Mouse (Mus musculus): Measurements from ENCODE around the gene Ppp3cb. TPM values are rescaled to one million over a fixed set of nuclear protein-coding genes. Genes with fewer than 3 reads are reported as not detected.
"Not testable (repeated sequence)": the region's sequence is repeated elsewhere in the genome, so short reads cannot be mapped to it uniquely, and the experiment has no call there.

Gene Ppp3cb
- total RNA-seq (2015; ENCODE audit: low replicate concordance) (114 and 134 TPM in 2 replicates), total RNA-seq (2017; ENCODE audit: low replicate concordance) (72.4 and 84.6 TPM in 2 replicates)

- ATAC-seq (replicated peaks; ENCODE audit: low FRiP score, poor library complexity, severe bottlenecking): peak; percentile 69
These were observed at the start of gene Ppp3cb for GRCm38 (mm10) chr14:20546415-20546814. Ppp3cb (minus strand) TSS chr14:20546573.

- ATAC-seq (replicated peaks; ENCODE audit: low FRiP score, poor library complexity, severe bottlenecking): no peak
These were observed 49.4 kb upstream of the Ppp3cb start for GRCm38 (mm10) chr14:20595781-20596180.

- ATAC-seq (replicated peaks; ENCODE audit: low FRiP score, poor library complexity, severe bottlenecking): no peak
These were observed 41.1 kb upstream of the Ppp3cb start for GRCm38 (mm10) chr14:20587458-20587857.

- no peak for ATAC-seq (replicated peaks; ENCODE audit: low FRiP score, poor library complexity, severe bottlenecking)
These were observed 32.5 kb upstream of the Ppp3cb start for GRCm38 (mm10) chr14:20578822-20579407.

- ATAC-seq (replicated peaks; ENCODE audit: low FRiP score, poor library complexity, severe bottlenecking): peak; percentile 83
These were observed 29.8 kb upstream of the Ppp3cb start for GRCm38 (mm10) chr14:20576179-20576578.

- ATAC-seq (replicated peaks; ENCODE audit: low FRiP score, poor library complexity, severe bottlenecking): not testable (repeated sequence)
These were observed 26.8 kb upstream of the Ppp3cb start for GRCm38 (mm10) chr14:20573196-20573595.

GRCm38 (mm10) chr14:20565256-20566021, 19.1 kb upstream of the Ppp3cb start:
- ATAC-seq (replicated peaks; ENCODE audit: low FRiP score, poor library complexity, severe bottlenecking): no peak

- 0 out of 2 replicates have a peak, but pooled peaks have one; percentile 38 for ATAC-seq (replicated peaks; ENCODE audit: low FRiP score, poor library complexity, severe bottlenecking)
These were observed 18.3 kb upstream of the Ppp3cb start for GRCm38 (mm10) chr14:20564692-20565091.

- ATAC-seq (replicated peaks; ENCODE audit: low FRiP score, poor library complexity, severe bottlenecking): no peak
These were observed 15.5 kb upstream of the Ppp3cb start for GRCm38 (mm10) chr14:20561897-20562296.

GRCm38 (mm10) chr14:20550136-20550535, 3.8 kb upstream of the Ppp3cb start:
- no peak for ATAC-seq (replicated peaks; ENCODE audit: low FRiP score, poor library complexity, severe bottlenecking)

GRCm38 (mm10) chr14:20545529-20546331, 643 bp downstream of the Ppp3cb start:
- peak; percentile 91 for ATAC-seq (replicated peaks; ENCODE audit: low FRiP score, poor library complexity, severe bottlenecking)

- peak; percentile 78 for ATAC-seq (replicated peaks; ENCODE audit: low FRiP score, poor library complexity, severe bottlenecking)
These were observed 1.6 kb downstream of the Ppp3cb start for GRCm38 (mm10) chr14:20544467-20545411.

- no peak for ATAC-seq (replicated peaks; ENCODE audit: low FRiP score, poor library complexity, severe bottlenecking)
These were observed 16.7 kb downstream of the Ppp3cb start for GRCm38 (mm10) chr14:20529643-20530042.

- no peak for ATAC-seq (replicated peaks; ENCODE audit: low FRiP score, poor library complexity, severe bottlenecking)
These were observed 26.2 kb downstream of the Ppp3cb start for GRCm38 (mm10) chr14:20520179-20520578.

GRCm38 (mm10) chr14:20508424-20508823, 37.9 kb downstream of the Ppp3cb start:
- no peak for ATAC-seq (replicated peaks; ENCODE audit: low FRiP score, poor library complexity, severe bottlenecking)

- ATAC-seq (replicated peaks; ENCODE audit: low FRiP score, poor library complexity, severe bottlenecking): no peak; the same call in 1 of the 2 replicates
These were observed 43.4 kb downstream of the Ppp3cb start for GRCm38 (mm10) chr14:20502966-20503365.

- no peak for ATAC-seq (replicated peaks; ENCODE audit: low FRiP score, poor library complexity, severe bottlenecking)
These were observed 46.4 kb downstream of the Ppp3cb start for GRCm38 (mm10) chr14:20499982-20500381.

- no peak for ATAC-seq (replicated peaks; ENCODE audit: low FRiP score, poor library complexity, severe bottlenecking)
These were observed 49.8 kb downstream of the Ppp3cb start, which contains the start of gene Mss51 for GRCm38 (mm10) chr14:20496603-20497002. Mss51 (minus strand) TSS chr14:20496901.

GRCm38 (mm10) chr14:20486031-20486430, 60.3 kb downstream of the Ppp3cb start:
- no peak for ATAC-seq (replicated peaks; ENCODE audit: low FRiP score, poor library complexity, severe bottlenecking)

All from erythroblast, adult 5-6 weeks (primary cell).